Mouse (Mus musculus): Measurements from ENCODE around the gene Gpr137.

GRCm38 (mm10) chr19:6918321-6918720, 24.0 kb downstream of the Gpr137 start:
- TF ChIP-seq POLR2A (IDR thresholded peaks at IDR 0.05; ENCODE audit: insufficient read depth, low read depth, low read length) (no peak), CTCF (IDR thresholded peaks at IDR 0.05; ENCODE audit: insufficient read depth, low read depth, low read length) (no peak)

All from olfactory bulb, adult 2 months (tissue).